Mouse (Mus musculus): ENCODE measurements around the gene Guca1b. TPM values are rescaled to one million over a fixed set of nuclear protein-coding genes. Genes with fewer than 3 reads are reported as not detected.
A peak's percentile ranks its signal among the peaks of the same experiment; 100 is the strongest.

Guca1b gene
- polyA plus RNA-seq, 1 experiment from 2014 or later = 2.0 TPM

DNA sequence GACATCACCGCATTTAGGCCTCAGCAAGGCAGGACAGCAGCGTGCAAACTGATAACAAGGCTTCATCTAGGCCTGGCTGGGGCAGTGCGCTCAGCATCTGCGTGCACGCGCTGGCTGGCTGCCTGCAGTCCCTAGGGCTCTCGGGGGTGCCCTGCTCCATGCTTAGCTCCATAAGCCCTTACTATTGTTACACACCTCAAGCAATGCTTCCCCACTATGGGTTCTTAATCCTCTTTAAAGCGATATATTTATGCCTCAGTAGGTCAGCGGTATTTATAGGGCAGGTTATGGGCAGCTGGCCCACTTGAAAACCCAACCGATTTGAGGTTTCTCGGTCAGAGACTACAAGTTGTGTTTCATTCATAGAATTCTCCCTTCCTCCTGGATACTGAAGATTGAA, 3.3 kb upstream of the Guca1b start:
- H3K4me3 ChIP-seq = no peak overlapping the region
- H3K4me1 ChIP-seq (replicated peaks) = no peaks in the 10 kb centered on the region
- no peaks in the 10 kb centered on the region for H3K27me3 ChIP-seq (replicated peaks)
- peaks cover 9% of the 10 kb centered on the region for H3K9me3 ChIP-seq (replicated peaks)
- no peak overlapping the region for H3K4me2 ChIP-seq
- no peak for ATAC-seq (ENCODE audit: insufficient number of reproducible peaks, low FRiP score)
- no peak overlapping the region for H3K9ac ChIP-seq
- 77% methylated on average over 11 of the region's 11 CpGs for WGBS
- no peak overlapping the region for H3K27ac ChIP-seq (ENCODE audit: poor library complexity, severe bottlenecking)
- peaks cover 60% of the 10 kb centered on the region for H3K36me3 ChIP-seq

GRCm38 (mm10) chr17:47383266-47383665, 1.9 kb upstream of the Guca1b start:
- Histone ChIP-seq H3K36me3 (peaks cover 47% of the 10 kb centered on the region), H3K9ac (no peak overlapping the region), H3K9me3 (replicated peaks) (peaks cover 9% of the 10 kb centered on the region), H3K4me3 (no peak overlapping the region), H3K4me1 (replicated peaks) (no peaks in the 10 kb centered on the region), H3K27me3 (replicated peaks) (no peaks in the 10 kb centered on the region), H3K27ac (ENCODE audit: poor library complexity, severe bottlenecking) (no peak overlapping the region), H3K4me2 (no peak overlapping the region)
- WGBS = 93% methylated on average over 4 of the region's 4 CpGs
- ATAC-seq (ENCODE audit: insufficient number of reproducible peaks, low FRiP score) = no peak

- Histone ChIP-seq H3K27me3 (replicated peaks) (no peaks in the 10 kb centered on the region), H3K4me2 (no peak overlapping the region), H3K4me3 (no peak overlapping the region), H3K9ac (no peak overlapping the region), H3K27ac (ENCODE audit: poor library complexity, severe bottlenecking) (no peak overlapping the region), H3K4me1 (replicated peaks) (no peaks in the 10 kb centered on the region), H3K36me3 (peaks cover 39% of the 10 kb centered on the region), H3K9me3 (replicated peaks) (peaks cover 9% of the 10 kb centered on the region)
- 80% methylated on average over 3 of the region's 3 CpGs for WGBS
- ATAC-seq (ENCODE audit: insufficient number of reproducible peaks, low FRiP score) = no peak
Measured at GRCm38 (mm10) chr17:47384064-47384463, 1.1 kb upstream of the Guca1b start.

GRCm38 (mm10) chr17:47386649-47387048, 1.5 kb downstream of the Guca1b start:
- Histone ChIP-seq H3K27ac (ENCODE audit: poor library complexity, severe bottlenecking) (no peak overlapping the region), H3K36me3 (peaks cover 13% of the 10 kb centered on the region), H3K27me3 (replicated peaks) (no peaks in the 10 kb centered on the region), H3K4me3 (no peak overlapping the region), H3K9ac (no peak overlapping the region), H3K4me1 (replicated peaks) (no peaks in the 10 kb centered on the region), H3K4me2 (no peak overlapping the region), H3K9me3 (replicated peaks) (peaks cover 9% of the 10 kb centered on the region)
- ATAC-seq (ENCODE audit: insufficient number of reproducible peaks, low FRiP score) = no peak
- 57% methylated on average over 4 of the region's 4 CpGs for WGBS

DNA sequence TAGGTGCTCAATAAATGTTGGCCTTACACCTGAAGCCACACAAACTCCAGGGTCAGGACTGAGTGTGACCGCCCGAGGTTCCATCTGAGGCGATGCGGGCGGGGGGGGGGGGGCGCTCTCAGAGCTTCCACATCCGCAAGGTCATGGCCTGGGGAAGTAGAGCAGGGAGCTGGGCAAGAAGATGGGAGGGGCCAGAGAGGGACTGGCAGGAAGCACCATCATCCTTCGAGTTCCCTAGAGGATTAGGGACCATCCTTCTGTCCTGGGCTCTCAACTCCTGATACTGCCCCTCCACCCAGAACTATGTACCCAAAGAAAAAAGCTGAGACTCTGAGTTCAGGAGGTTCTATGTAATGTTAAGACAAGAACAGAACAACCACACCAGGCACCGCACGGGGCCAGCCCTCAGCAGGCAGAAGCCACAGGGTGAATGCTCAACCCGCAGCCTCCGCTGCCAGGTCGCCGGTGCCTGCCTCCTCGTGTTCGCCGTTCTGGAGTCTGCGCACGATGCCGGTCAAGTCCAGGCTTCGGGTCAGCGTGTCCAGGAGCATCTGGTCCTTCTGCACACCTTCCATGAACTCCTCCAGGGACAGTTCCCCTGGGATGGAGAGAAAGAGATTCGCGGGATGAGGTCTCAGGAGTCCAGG, 9.2 kb downstream of the Guca1b start:
- H3K9ac ChIP-seq = peak overlapping the region; percentile 46; the same call in 1 of the 2 replicates

GRCm38 (mm10) chr17:47395376-47395913, 10.3 kb downstream of the Guca1b start:
- Histone ChIP-seq H3K27ac (ENCODE audit: poor library complexity, severe bottlenecking) (no peak overlapping the region), H3K4me1 (replicated peaks) (peaks cover 13% of the 10 kb centered on the region), H3K9me3 (replicated peaks) (no peaks in the 10 kb centered on the region), H3K4me2 (peak overlapping the region; percentile 68), H3K9ac (peak overlapping the region; percentile 46; the same call in 1 of the 2 replicates), H3K4me3 (peak overlapping the region; percentile 36), H3K36me3 (no peaks in the 10 kb centered on the region), H3K27me3 (replicated peaks) (peaks cover 58% of the 10 kb centered on the region)
- 3% methylated on average over 20 of the region's 20 CpGs for WGBS
- peak; percentile 33 for ATAC-seq (ENCODE audit: insufficient number of reproducible peaks, low FRiP score)

More for the DNA sequence above, 9.2 kb downstream of the Guca1b start:
- peaks cover 48% of the 10 kb centered on the region for H3K27me3 ChIP-seq (replicated peaks)
- no peaks in the 10 kb centered on the region for H3K9me3 ChIP-seq (replicated peaks)
- peak overlapping the region; percentile 36 for H3K4me3 ChIP-seq
- H3K4me2 ChIP-seq = peak overlapping the region; percentile 68
- no peak for ATAC-seq (ENCODE audit: insufficient number of reproducible peaks, low FRiP score)
- 15% methylated on average over 23 of the region's 24 CpGs for WGBS
- H3K4me1 ChIP-seq (replicated peaks) = peaks cover 13% of the 10 kb centered on the region
- no peak overlapping the region for H3K27ac ChIP-seq (ENCODE audit: poor library complexity, severe bottlenecking)
- H3K36me3 ChIP-seq = no peaks in the 10 kb centered on the region

DNA sequence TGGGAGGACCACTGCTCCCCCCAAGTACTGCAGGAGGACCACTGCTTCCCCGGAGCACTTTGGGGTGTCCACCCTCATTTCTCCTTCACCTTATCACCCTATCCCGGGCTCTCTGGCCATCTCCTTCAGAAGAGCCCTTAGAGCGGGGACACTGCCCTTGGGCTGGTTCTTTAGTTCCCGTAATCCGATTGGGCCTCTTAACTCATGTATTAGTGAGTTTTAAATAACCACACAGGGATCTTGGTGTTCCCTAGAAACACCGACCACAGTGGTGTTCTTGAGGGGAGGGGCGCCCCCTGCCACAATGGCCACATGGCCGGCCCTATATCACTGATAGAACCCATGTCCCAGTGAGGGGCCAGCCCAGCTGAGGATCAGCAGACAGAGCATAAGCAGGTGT, 13.9 kb downstream of the Guca1b start:
- no peak overlapping the region for H3K4me2 ChIP-seq
- no peak overlapping the region for H3K4me3 ChIP-seq
- H3K36me3 ChIP-seq = no peaks in the 10 kb centered on the region
- WGBS = 73% methylated on average over 8 of the region's 8 CpGs
- no peaks in the 10 kb centered on the region for H3K9me3 ChIP-seq (replicated peaks)
- peaks cover 50% of the 10 kb centered on the region for H3K27me3 ChIP-seq (replicated peaks)
- H3K27ac ChIP-seq (ENCODE audit: poor library complexity, severe bottlenecking) = no peak overlapping the region
- no peak overlapping the region for H3K9ac ChIP-seq
- no peak for ATAC-seq (ENCODE audit: insufficient number of reproducible peaks, low FRiP score)
- H3K4me1 ChIP-seq (replicated peaks) = peaks cover 13% of the 10 kb centered on the region

DNA sequence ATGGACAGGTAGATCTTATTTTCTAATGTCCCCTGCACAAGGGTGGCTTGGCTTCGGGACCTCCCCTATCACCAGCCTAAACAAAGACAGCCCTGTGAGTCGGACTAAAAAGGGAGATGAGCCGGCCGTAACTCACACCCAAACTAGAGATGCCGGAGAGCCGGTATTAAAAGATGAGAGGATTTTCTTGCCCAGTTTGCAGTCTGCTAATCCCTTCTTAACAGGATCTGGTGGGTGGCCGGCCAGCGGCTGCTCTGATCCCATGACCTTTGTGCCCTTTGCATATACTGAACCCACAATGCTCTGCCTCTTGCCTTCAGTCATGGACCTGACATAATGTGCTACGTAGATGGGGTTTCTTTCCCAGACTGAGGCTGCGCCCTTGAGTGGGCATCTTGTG, 15.3 kb downstream of the Guca1b start, which contains the start of gene Guca1a:
Gene Guca1a, minus strand, starts transcription at position 134 of the 400 bp plus-strand sequence.
- Histone ChIP-seq H3K4me2 (no peak within 1 kb of the TSS), H3K9me3 (replicated peaks) (no peaks in the 10 kb centered on the region), H3K27me3 (replicated peaks) (peaks cover 46% of the 10 kb centered on the region), H3K9ac (no peak within 1 kb of the TSS), H3K4me3 (no peak within 1 kb of the TSS), H3K36me3 (no peaks in the 10 kb centered on the region), H3K27ac (ENCODE audit: poor library complexity, severe bottlenecking) (no peak within 1 kb of the TSS), H3K4me1 (replicated peaks) (0 out of 2 replicates have a peak, but pooled peaks cover 2% of the 10 kb centered on the region)
- 55% methylated on average over 10 of the region's 10 CpGs for WGBS
- ATAC-seq (ENCODE audit: insufficient number of reproducible peaks, low FRiP score) = no peak

GRCm38 (mm10) chr17:47407717-47408557, 22.7 kb downstream of the Guca1b start:
- no peak overlapping the region for H3K4me2 ChIP-seq
- 61% methylated on average over 10 of the region's 10 CpGs for WGBS
- H3K9me3 ChIP-seq (replicated peaks) = 0 out of 2 replicates have a peak, but pooled peaks cover 6% of the 10 kb centered on the region
- H3K27ac ChIP-seq (ENCODE audit: poor library complexity, severe bottlenecking) = no peak overlapping the region
- H3K27me3 ChIP-seq (replicated peaks) = peaks cover 62% of the 10 kb centered on the region
- ATAC-seq (ENCODE audit: insufficient number of reproducible peaks, low FRiP score) = no peak
- H3K36me3 ChIP-seq = no peaks in the 10 kb centered on the region
- no peak overlapping the region for H3K4me3 ChIP-seq
- 0 out of 2 replicates have a peak, but pooled peaks cover 3% of the 10 kb centered on the region for H3K4me1 ChIP-seq (replicated peaks)
- H3K9ac ChIP-seq = no peak overlapping the region

- Histone ChIP-seq H3K27me3 (replicated peaks) (peaks cover 64% of the 10 kb centered on the region), H3K36me3 (no peaks in the 10 kb centered on the region), H3K4me2 (no peak overlapping the region), H3K4me1 (replicated peaks) (0 out of 2 replicates have a peak, but pooled peaks cover 3% of the 10 kb centered on the region), H3K4me3 (no peak overlapping the region), H3K9me3 (replicated peaks) (0 out of 2 replicates have a peak, but pooled peaks cover 6% of the 10 kb centered on the region), H3K9ac (no peak overlapping the region), H3K27ac (ENCODE audit: poor library complexity, severe bottlenecking) (no peak overlapping the region)
- ATAC-seq (ENCODE audit: insufficient number of reproducible peaks, low FRiP score) = no peak
- 21% methylated on average over 8 of the region's 8 CpGs for WGBS
Measured at GRCm38 (mm10) chr17:47408558-47408898, 23.3 kb downstream of the Guca1b start.

All from heart, embryonic 12.5 days (tissue).